Mouse (Mus musculus): ENCODE measurements around the gene Rnf215.

GRCm38 (mm10) chr11:4113970-4114369 lies 21.0 kb upstream of the Rnf215 start:
- TF ChIP-seq CTCF (IDR thresholded peaks at IDR 0.05; ENCODE audit: low read depth) (no peak), EP300 (optimal IDR thresholded peaks at IDR 0.05) (no peak)

Measured in stomach, postnatal 0 days (tissue).